8 mouse cellular contexts compared by ENCODE assay signal in genomic region chr6:42265391-42266330, GRCm38 (mm10). TPM values are rescaled to one million over a fixed set of nuclear protein-coding genes. Genes with fewer than 3 reads are reported as not detected.
DNase-seq lines count a peak whose midpoint lies in the region; ATAC-seq and TF ChIP-seq lines count a peak whose summit lies in the region.

No protein-coding gene starts in this region.

- H3K27me3 ChIP-seq in ES-Bruce4 (ENCODE audit: control insufficient read depth, insufficient read depth, low read length, poor library complexity, severe bottlenecking): no peaks in the 10 kb centered on the region
- H3K27me3 ChIP-seq in embryonic facial prominence, embryonic 14.5 days (replicated peaks; ENCODE audit: control insufficient read depth, insufficient read depth, low read length): no peaks in the 10 kb centered on the region
- no peaks in the 10 kb centered on the region for H3K27me3 ChIP-seq in intestine, embryonic 15.5 days (replicated peaks)
- peaks cover 24% of the 10 kb centered on the region for H3K27me3 ChIP-seq in midbrain, embryonic 10.5 days (ENCODE audit: low read depth, poor library complexity, severe bottlenecking)

- peaks cover 38% of the 10 kb centered on the region for H3K36me3 ChIP-seq in ES-Bruce4 (ENCODE audit: control insufficient read depth, insufficient read depth, low read length, poor library complexity, severe bottlenecking)
- H3K36me3 ChIP-seq in embryonic facial prominence, embryonic 14.5 days (ENCODE audit: control insufficient read depth, insufficient read depth, low read length): peaks cover 35% of the 10 kb centered on the region
- peaks cover 11% of the 10 kb centered on the region for H3K36me3 ChIP-seq in intestine, embryonic 15.5 days
- H3K36me3 ChIP-seq in midbrain, embryonic 10.5 days: peaks cover 36% of the 10 kb centered on the region

- under 1% methylated on average over 21 of the region's 21 CpGs for WGBS in embryonic facial prominence, embryonic 14.5 days
- WGBS in intestine, embryonic 15.5 days: under 1% methylated on average over 21 of the region's 21 CpGs
- WGBS in midbrain, embryonic 10.5 days: under 1% methylated on average over 21 of the region's 21 CpGs

- intact Hi-C loops in gastrocnemius, postnatal 36 days (cut with DNase I): no loop called here

- peak; percentile 29 to 34 for DNase-seq in cerebellum, postnatal 10 days
- no peak for DNase-seq in cerebellum, postnatal 4 days (ENCODE audit: low spot score in 2 of 2)
- no peak for DNase-seq in embryonic facial prominence, embryonic 14.5 days (ENCODE audit: low spot score)
- DNase-seq in midbrain, embryonic 10.5 days (ENCODE audit: low spot score): no peak
- peak; percentile 26 for DNase-seq in yolk sac, embryonic 10.5 days (ENCODE audit: low spot score)
- DNase-seq in gastrocnemius, postnatal 36 days: no peak

- no peak for TF ChIP-seq POLR2A in ES-Bruce4 (IDR thresholded peaks at IDR 0.05; ENCODE audit: insufficient read depth, low read length)

- H3K4me2 ChIP-seq in embryonic facial prominence, embryonic 14.5 days (ENCODE audit: low read depth, low read length): peak overlapping the region; percentile 83
- H3K4me2 ChIP-seq in intestine, embryonic 15.5 days (replicated peaks): peak overlapping the region; percentile 69

- H3K9me3 ChIP-seq in ES-Bruce4 (replicated peaks; ENCODE audit: control insufficient read depth, insufficient read depth, low read length, poor library complexity, severe bottlenecking): no peaks in the 10 kb centered on the region
- H3K9me3 ChIP-seq in embryonic facial prominence, embryonic 14.5 days (ENCODE audit: control insufficient read depth, low read length): no peaks in the 10 kb centered on the region
- H3K9me3 ChIP-seq in intestine, embryonic 15.5 days: no peaks in the 10 kb centered on the region
- no peaks in the 10 kb centered on the region for H3K9me3 ChIP-seq in midbrain, embryonic 10.5 days (replicated peaks)

- H3K27ac ChIP-seq in ES-Bruce4 (ENCODE audit: insufficient read depth, low read length): 0 out of 2 replicates have a peak overlapping the region, but pooled peaks have one; percentile 0
- H3K27ac ChIP-seq in embryonic facial prominence, embryonic 14.5 days (replicated peaks; ENCODE audit: low read depth, low read length): peak overlapping the region; percentile 89
- peak overlapping the region; percentile 88 for H3K27ac ChIP-seq in intestine, embryonic 15.5 days
- H3K27ac ChIP-seq in midbrain, embryonic 10.5 days (replicated peaks): peak overlapping the region; percentile 98

- no peak for TF ChIP-seq CTCF in ES-Bruce4 (IDR thresholded peaks at IDR 0.05; ENCODE audit: low read depth, low read length)

- peak overlapping the region; percentile 79 for H3K9ac ChIP-seq in ES-Bruce4 (ENCODE audit: low read depth, poor library complexity, severe bottlenecking)
- peak overlapping the region; percentile 97 for H3K9ac ChIP-seq in embryonic facial prominence, embryonic 14.5 days (ENCODE audit: low read depth, low read length)
- H3K9ac ChIP-seq in intestine, embryonic 15.5 days: peak overlapping the region; percentile 85

- no peak for TF ChIP-seq EP300 in ES-Bruce4 (IDR thresholded peaks at IDR 0.05; ENCODE audit: insufficient read depth, low read depth, low read length)

- ATAC-seq in embryonic facial prominence, embryonic 14.5 days (ENCODE audit: low read depth): no peak
- ATAC-seq in intestine, embryonic 15.5 days: no peak

- peak overlapping the region; percentile 76 for H3K4me3 ChIP-seq in ES-Bruce4 (ENCODE audit: low read depth, low read length)
- H3K4me3 ChIP-seq in embryonic facial prominence, embryonic 14.5 days (ENCODE audit: low read depth, low read length): peak overlapping the region; percentile 88
- peak overlapping the region; percentile 66 for H3K4me3 ChIP-seq in intestine, embryonic 15.5 days (replicated peaks)
- H3K4me3 ChIP-seq in midbrain, embryonic 10.5 days: peak overlapping the region; percentile 85

- H3K4me1 ChIP-seq in ES-Bruce4 (ENCODE audit: control insufficient read depth, insufficient read depth, low read length): peaks cover 3% of the 10 kb centered on the region
- peaks cover 12% of the 10 kb centered on the region; the same call in 1 of the 2 replicates for H3K4me1 ChIP-seq in embryonic facial prominence, embryonic 14.5 days (ENCODE audit: control insufficient read depth, insufficient read depth, low read length)
- H3K4me1 ChIP-seq in intestine, embryonic 15.5 days (replicated peaks): peaks cover 5% of the 10 kb centered on the region; the same call in 1 of the 2 replicates
- peaks cover 15% of the 10 kb centered on the region for H3K4me1 ChIP-seq in midbrain, embryonic 10.5 days

RNA-seq across cellular contexts. Expression of gene Casp2, which starts 0.9 kb away (rescaled TPM):
- polyA plus RNA-seq in ES-Bruce4 (2011; ENCODE audit: insufficient read depth, insufficient read length, low read depth, missing spikeins): 37.3 and 37.8 TPM in 2 replicates
- 38.6 and 43.2 TPM in 2 replicates for polyA plus RNA-seq in embryonic facial prominence, embryonic 14.5 days (2014; fragmentation: Nextera tagmentation; extraction: Ambion mirVana)
- polyA plus RNA-seq in intestine, embryonic 15.5 days (2015; fragmentation: Nextera tagmentation; extraction: Ambion mirVana): 42.2 and 44.9 TPM in 2 replicates
- polyA plus RNA-seq in midbrain, embryonic 10.5 days (2016; fragmentation: Nextera tagmentation; extraction: Ambion mirVana): 75.4 and 81.1 TPM in 2 replicates
- 1 to 10 TPM; 5.3 to 5.5 TPM for total RNA-seq in gastrocnemius, postnatal 36 days (2021)

RNA-seq across cellular contexts. Expression of gene Tmem139, which starts 3.9 kb away (rescaled TPM):
- 1.9 and 2.1 TPM in 2 replicates for polyA plus RNA-seq in ES-Bruce4 (2011; ENCODE audit: insufficient read depth, insufficient read length, low read depth, missing spikeins)
- polyA plus RNA-seq in embryonic facial prominence, embryonic 14.5 days (2014; fragmentation: Nextera tagmentation; extraction: Ambion mirVana): 0.89 and 1.0 TPM in 2 replicates
- 9.9 and 11.8 TPM in 2 replicates for polyA plus RNA-seq in intestine, embryonic 15.5 days (2015; fragmentation: Nextera tagmentation; extraction: Ambion mirVana)
- 0.33 and 0.42 TPM in 2 replicates for polyA plus RNA-seq in midbrain, embryonic 10.5 days (2016; fragmentation: Nextera tagmentation; extraction: Ambion mirVana)
- under 1 TPM in 1 of 2 experiments, not detected in 1; 0.30 TPM for total RNA-seq in gastrocnemius, postnatal 36 days (2021)

RNA-seq across cellular contexts. Expression of gene Gstk1, which starts 19.9 kb away (rescaled TPM):
- polyA plus RNA-seq in ES-Bruce4 (2011; ENCODE audit: insufficient read depth, insufficient read length, low read depth, missing spikeins): 14.8 and 15.0 TPM in 2 replicates
- polyA plus RNA-seq in embryonic facial prominence, embryonic 14.5 days (2014; fragmentation: Nextera tagmentation; extraction: Ambion mirVana): 15.8 and 18.6 TPM in 2 replicates
- polyA plus RNA-seq in intestine, embryonic 15.5 days (2015; fragmentation: Nextera tagmentation; extraction: Ambion mirVana): 24.0 and 26.5 TPM in 2 replicates
- polyA plus RNA-seq in midbrain, embryonic 10.5 days (2016; fragmentation: Nextera tagmentation; extraction: Ambion mirVana): 14.3 and 17.3 TPM in 2 replicates
- 10 to 100 TPM; 23.8 to 44.0 TPM for total RNA-seq in gastrocnemius, postnatal 36 days (2021)

RNA-seq across cellular contexts. Expression of gene Clcn1, which starts 20.8 kb away (rescaled TPM):
- polyA plus RNA-seq in ES-Bruce4 (2011; ENCODE audit: insufficient read depth, insufficient read length, low read depth, missing spikeins): 4.5 and 7.0 TPM in 2 replicates
- 0.66 and 0.92 TPM in 2 replicates for polyA plus RNA-seq in embryonic facial prominence, embryonic 14.5 days (2014; fragmentation: Nextera tagmentation; extraction: Ambion mirVana)
- 0.13 and 0.20 TPM in 2 replicates for polyA plus RNA-seq in intestine, embryonic 15.5 days (2015; fragmentation: Nextera tagmentation; extraction: Ambion mirVana)
- polyA plus RNA-seq in midbrain, embryonic 10.5 days (2016; fragmentation: Nextera tagmentation; extraction: Ambion mirVana): 1.2 and 1.7 TPM in 2 replicates
- 100 to 1,000 TPM; 134 to 146 TPM for total RNA-seq in gastrocnemius, postnatal 36 days (2021)

RNA-seq across cellular contexts. Expression of gene Tas2r144, which starts 50.5 kb away (rescaled TPM):
- polyA plus RNA-seq in ES-Bruce4 (2011; ENCODE audit: insufficient read depth, insufficient read length, low read depth, missing spikeins): not detected in 2 replicates
- not detected in 2 replicates for polyA plus RNA-seq in embryonic facial prominence, embryonic 14.5 days (2014; fragmentation: Nextera tagmentation; extraction: Ambion mirVana)
- polyA plus RNA-seq in intestine, embryonic 15.5 days (2015; fragmentation: Nextera tagmentation; extraction: Ambion mirVana): not detected in 2 replicates
- not detected in 2 replicates for polyA plus RNA-seq in midbrain, embryonic 10.5 days (2016; fragmentation: Nextera tagmentation; extraction: Ambion mirVana)
- total RNA-seq in gastrocnemius, postnatal 36 days (2021): not detected

Comparison
In these comparisons a context has a peak if more than half of its experiments do, and no peak if none do; other contexts are left out.
1. DNase-seq: peak in cerebellum, postnatal 10 days (2 of 2) and yolk sac, embryonic 10.5 days (single experiment); none in cerebellum, postnatal 4 days (0 of 2), embryonic facial prominence, embryonic 14.5 days (single experiment), midbrain, embryonic 10.5 days (single experiment) and gastrocnemius, postnatal 36 days (0 of 2).
2. H3K27ac ChIP-seq: peak in every context shown above with its lines; median percentile 98 in midbrain, embryonic 10.5 days; 89 in embryonic facial prominence, embryonic 14.5 days; 88 in intestine, embryonic 15.5 days; 0 in ES-Bruce4.
3. Peak in every context shown above with its lines, with median percentiles within 50 percentile points of each other: H3K4me3 ChIP-seq and H3K9ac ChIP-seq.